Mouse (Mus musculus) cerebellum, adult 2 months (tissue): ENCODE data around the gene Prm1. TPM values are rescaled to one million over a fixed set of nuclear protein-coding genes. Genes with fewer than 3 reads are reported as not detected.
A peak's percentile ranks its signal among the peaks of the same experiment; 100 is the strongest.

Experiments used
- DNase-seq, 2 experiments: peaks; one replicate each; pipeline ENCODE4 v3.0.0; 2021
- H3K27ac ChIP-seq: fragments of 200-500 bp; 2 replicates; pipeline ENCODE4 v1.5.1; 2012; ENCODE audit warnings: low read length, control low read depth, inconsistent platforms; ENCODE audit not compliant: insufficient read depth
- H3K27me3 ChIP-seq: fragments of 200-500 bp; 2 replicates; pipeline ENCODE4 v1.6.1; 2012; ENCODE audit warnings: inconsistent platforms, mild to moderate bottlenecking, low read length, moderate library complexity; ENCODE audit not compliant: control insufficient read depth, insufficient read depth
- H3K4me1 ChIP-seq: fragments of 200-500 bp; 2 replicates; pipeline ENCODE4 v1.6.1; 2011; ENCODE audit warnings: low read length; ENCODE audit not compliant: control insufficient read depth, insufficient read depth
- H3K4me3 ChIP-seq: fragments of 200-500 bp; replicated peaks from 2 replicates; pipeline ENCODE3; 2011; ENCODE audit warnings: mild to moderate bottlenecking, low read depth, low read length, control low read depth; ENCODE audit not compliant: insufficient read depth
- CTCF ChIP-seq: fragments of 200-500 bp; IDR thresholded peaks from 2 replicates; pipeline ENCODE4 v1.5.1; 2011; ENCODE audit warnings: low read depth, mild to moderate bottlenecking, control low read depth, low read length, moderate library complexity, borderline replicate concordance; ENCODE audit not compliant: insufficient read depth
- POLR2A ChIP-seq: fragments of 200-500 bp; IDR thresholded peaks from 2 replicates; pipeline ENCODE4 v1.6.1; 2011; ENCODE audit warnings: low read length, control low read depth, borderline replicate concordance; ENCODE audit not compliant: insufficient read depth
- WGBS: fragments of 180-500 bp; shearing (Covaris S2); methylation state at CpG from one replicate; pipeline ENCODE4 v1.1.7; 2018; 5-methylcytosine and 5-hydroxymethylcytosine counted together
- polyA plus RNA-seq: library from polyadenylated mRNA; depleted of rRNA; stranded (reverse); fragments of >200 nt; gene quantifications from 2 replicates; pipeline ENCODE4 v1.2.3, GENCODE M21; 2012

Gene Prm1
- polyA plus RNA-seq, 1 experiment, result not detected

- H3K27ac ChIP-seq, result no peak overlapping the region
- TF ChIP-seq CTCF, result no peak
- no peak for TF ChIP-seq POLR2A
- no peaks in the 10 kb centered on the region for H3K27me3 ChIP-seq
- peak; percentile 40 to 45 for DNase-seq
- no peaks in the 10 kb centered on the region for H3K4me1 ChIP-seq
- H3K4me3 ChIP-seq, result peak overlapping the region; percentile 92
- WGBS, result 4% methylated on average over 81 of the region's 81 CpGs
These were observed 21.5 kb downstream of the Prm1 start for GRCm38 (mm10) chr16:10783883-10784792.

GRCm38 (mm10) chr16:10783451-10783850 is 22.2 kb downstream of the Prm1 start:
- TF ChIP-seq CTCF, result no peak
- no peak for TF ChIP-seq POLR2A
- 89% methylated on average over 8 of the region's 8 CpGs for WGBS
- Histone ChIP-seq H3K4me3 (no peak overlapping the region), H3K27me3 (no peaks in the 10 kb centered on the region), H3K27ac (no peak overlapping the region), H3K4me1 (no peaks in the 10 kb centered on the region)
- no peak for DNase-seq

GRCm38 (mm10) chr16:10783152-10783434 is 22.5 kb downstream of the Prm1 start:
- no peak for DNase-seq
- Histone ChIP-seq H3K4me3 (no peak overlapping the region), H3K27ac (no peak overlapping the region), H3K4me1 (no peaks in the 10 kb centered on the region), H3K27me3 (no peaks in the 10 kb centered on the region)
- WGBS, result 70% methylated on average over 1 of the region's 1 CpGs
- TF ChIP-seq CTCF (no peak), POLR2A (no peak)

- DNase-seq, result no peak
- Histone ChIP-seq H3K4me3 (no peak overlapping the region), H3K27me3 (no peaks in the 10 kb centered on the region), H3K27ac (no peak overlapping the region), H3K4me1 (no peaks in the 10 kb centered on the region)
- TF ChIP-seq POLR2A, result no peak
- no peak for TF ChIP-seq CTCF
- WGBS, result 67% methylated on average over 6 of the region's 6 CpGs
These were observed 23.1 kb downstream of the Prm1 start for GRCm38 (mm10) chr16:10782377-10783151.

GRCm38 (mm10) chr16:10781862-10782371 is 23.7 kb downstream of the Prm1 start:
- H3K4me1 ChIP-seq, result no peaks in the 10 kb centered on the region
- TF ChIP-seq CTCF (no peak), POLR2A (no peak)
- no peak overlapping the region for H3K27ac ChIP-seq
- WGBS, result 80% methylated on average over 9 of the region's 9 CpGs
- DNase-seq, result no peak
- no peak overlapping the region for H3K4me3 ChIP-seq
- H3K27me3 ChIP-seq, result no peaks in the 10 kb centered on the region

GRCm38 (mm10) chr16:10780631-10781120 is 25.0 kb downstream of the Prm1 start:
- Histone ChIP-seq H3K4me3 (no peak overlapping the region), H3K4me1 (no peaks in the 10 kb centered on the region), H3K27me3 (no peaks in the 10 kb centered on the region), H3K27ac (no peak overlapping the region)
- 91% methylated on average over 5 of the region's 5 CpGs for WGBS
- no peak for TF ChIP-seq CTCF
- TF ChIP-seq POLR2A, result no peak
- no peak for DNase-seq

GRCm38 (mm10) chr16:10777579-10778160 is 28.0 kb downstream of the Prm1 start:
- no peak for TF ChIP-seq POLR2A
- no peak for TF ChIP-seq CTCF
- Histone ChIP-seq H3K4me3 (no peak overlapping the region), H3K27ac (no peak overlapping the region), H3K27me3 (no peaks in the 10 kb centered on the region), H3K4me1 (no peaks in the 10 kb centered on the region)
- no peak for DNase-seq
- WGBS, result 74% methylated on average over 5 of the region's 5 CpGs
